Mouse (Mus musculus) cerebellum, adult 2 months (tissue): ENCODE measurements around the gene Trmt2a.

Source experiments
- CTCF ChIP-seq: fragments of 200-500 bp; IDR thresholded peaks from 2 replicates; pipeline ENCODE4 v1.5.1; 2011; ENCODE audit warnings: low read depth, mild to moderate bottlenecking, control low read depth, low read length, moderate library complexity, borderline replicate concordance; ENCODE audit not compliant: insufficient read depth
- POLR2A ChIP-seq: fragments of 200-500 bp; IDR thresholded peaks from 2 replicates; pipeline ENCODE4 v1.6.1; 2011; ENCODE audit warnings: low read length, control low read depth, borderline replicate concordance; ENCODE audit not compliant: insufficient read depth

GRCm38 (mm10) chr16:18250231-18250630 is 1.8 kb downstream of the Trmt2a start:
- TF ChIP-seq CTCF (no peak), POLR2A (no peak)
